Mouse (Mus musculus) midbrain, embryonic 13.5 days (tissue): ENCODE results near the gene Slc2a9. TPM values are rescaled to one million over a fixed set of nuclear protein-coding genes. Genes with fewer than 3 reads are reported as not detected.
A peak's percentile ranks its signal among the peaks of the same experiment; 100 is the strongest.

ENCODE experiments used
- ATAC-seq: fragments of 200-750 bp; cut with Nextera tagmentation; 2 replicates; pipeline ENCODE4 v1.8.0; 2017; ENCODE audit warnings: mild to moderate bottlenecking, moderate TSS enrichment, moderate library complexity
- H3K27ac ChIP-seq: fragments of 300-500 bp; sonication (generic); 2 replicates; pipeline ENCODE4 v1.5.1; 2015; ENCODE audit warnings: inconsistent platforms, mild to moderate bottlenecking, moderate library complexity
- H3K27me3 ChIP-seq: fragments of 300-500 bp; sonication (generic); 2 replicates; pipeline ENCODE4 v1.6.1; 2015; ENCODE audit warnings: mild to moderate bottlenecking, inconsistent platforms
- H3K36me3 ChIP-seq: fragments of 300-500 bp; sonication (generic); 2 replicates; pipeline ENCODE4 v1.6.1; 2015; ENCODE audit warnings: mild to moderate bottlenecking, inconsistent platforms
- H3K4me1 ChIP-seq: fragments of 300-500 bp; sonication (generic); replicated peaks from 2 replicates; pipeline ENCODE4 v1.6.1; 2015; ENCODE audit warnings: inconsistent platforms
- H3K4me2 ChIP-seq: fragments of 300-500 bp; sonication (generic); replicated peaks from 2 replicates; pipeline ENCODE4 v1.6.1; 2015; ENCODE audit warnings: moderate library complexity, mild to moderate bottlenecking, inconsistent platforms
- H3K4me3 ChIP-seq: fragments of 300-500 bp; sonication (generic); replicated peaks from 2 replicates; pipeline ENCODE4 v1.5.1; 2015; ENCODE audit warnings: mild to moderate bottlenecking, inconsistent platforms
- H3K9ac ChIP-seq: fragments of 300-500 bp; sonication (generic); replicated peaks from 2 replicates; pipeline ENCODE4 v1.6.1; 2015; ENCODE audit warnings: mild to moderate bottlenecking, inconsistent platforms
- H3K9me3 ChIP-seq: fragments of 300-500 bp; sonication (generic); 2 replicates; pipeline ENCODE4 v1.6.1; 2016; ENCODE audit warnings: mild to moderate bottlenecking, inconsistent platforms
- WGBS: fragments of 180-500 bp; shearing (Covaris S2); methylation state at CpG from one replicate; pipeline ENCODE4 v1.1.7; 2015; 5-methylcytosine and 5-hydroxymethylcytosine counted together
- polyA plus RNA-seq: library from polyadenylated mRNA; unstranded; fragments of >200 nt; fragmentation: Nextera tagmentation; extraction: Ambion mirVana; gene quantifications from 2 replicates; pipeline ENCODE4 v1.2.1, GENCODE M21; 2015

Slc2a9 gene
- polyA plus RNA-seq, 1 experiment from 2014 or later = 0.11 TPM

- Histone ChIP-seq H3K9me3 (no peaks in the 10 kb centered on the region), H3K4me2 (no peak overlapping the region), H3K36me3 (no peaks in the 10 kb centered on the region), H3K4me3 (no peak overlapping the region), H3K9ac (no peak overlapping the region), H3K4me1 (no peaks in the 10 kb centered on the region; the same call in 1 of the 2 replicates), H3K27me3 (no peaks in the 10 kb centered on the region), H3K27ac (no peak overlapping the region)
- 10% methylated on average over 3 of the region's 3 CpGs for WGBS
- 0 out of 2 replicates have a peak, but pooled peaks have one; percentile 56 for ATAC-seq
Observed at GRCm38 (mm10) chr5:38403612-38404011, 99.3 kb downstream of the Slc2a9 start.

- Histone ChIP-seq H3K27ac (no peak overlapping the region), H3K4me2 (no peak overlapping the region), H3K4me3 (no peak overlapping the region), H3K27me3 (no peaks in the 10 kb centered on the region), H3K9me3 (no peaks in the 10 kb centered on the region), H3K9ac (no peak overlapping the region), H3K36me3 (no peaks in the 10 kb centered on the region), H3K4me1 (no peaks in the 10 kb centered on the region; the same call in 1 of the 2 replicates)
- ATAC-seq = no peak
- 89% methylated on average over 3 of the region's 3 CpGs for WGBS
Observed at GRCm38 (mm10) chr5:38402288-38402687, 100.7 kb downstream of the Slc2a9 start.

- no peak for ATAC-seq
- Histone ChIP-seq H3K4me2 (no peak overlapping the region), H3K27ac (no peak overlapping the region), H3K4me1 (peaks cover 16% of the 10 kb centered on the region), H3K9me3 (no peaks in the 10 kb centered on the region), H3K36me3 (no peaks in the 10 kb centered on the region), H3K27me3 (peaks cover 13% of the 10 kb centered on the region), H3K4me3 (no peak overlapping the region), H3K9ac (no peak overlapping the region)
- WGBS = 16% methylated on average over 2 of the region's 2 CpGs
Observed at GRCm38 (mm10) chr5:38388857-38389256, 114.1 kb downstream of the Slc2a9 start.

- no peak overlapping the region; the same call in 1 of the 2 replicates for H3K27ac ChIP-seq
- peaks cover 18% of the 10 kb centered on the region for H3K27me3 ChIP-seq
- H3K9me3 ChIP-seq = no peaks in the 10 kb centered on the region
- peaks cover 16% of the 10 kb centered on the region for H3K4me1 ChIP-seq
- ATAC-seq = 0 out of 2 replicates have a peak, but pooled peaks have one; percentile 35
- no peak overlapping the region for H3K4me2 ChIP-seq
- H3K9ac ChIP-seq = no peak overlapping the region
- no peaks in the 10 kb centered on the region for H3K36me3 ChIP-seq
- no peak overlapping the region for H3K4me3 ChIP-seq
- 28% methylated on average over 10 of the region's 10 CpGs for WGBS
Observed at GRCm38 (mm10) chr5:38388420-38388823, 114.5 kb downstream of the Slc2a9 start.

GRCm38 (mm10) chr5:38379970-38380369 is 123.0 kb downstream of the Slc2a9 start:
- 92% methylated on average over 5 of the region's 5 CpGs for WGBS
- no peak overlapping the region for H3K27ac ChIP-seq
- peaks cover 11% of the 10 kb centered on the region; the same call in 1 of the 2 replicates for H3K27me3 ChIP-seq
- H3K4me3 ChIP-seq = no peak overlapping the region
- H3K9ac ChIP-seq = no peak overlapping the region
- no peak overlapping the region for H3K4me2 ChIP-seq
- no peaks in the 10 kb centered on the region for H3K4me1 ChIP-seq
- no peak for ATAC-seq
- H3K9me3 ChIP-seq = no peaks in the 10 kb centered on the region
- no peaks in the 10 kb centered on the region for H3K36me3 ChIP-seq

- no peaks in the 10 kb centered on the region for H3K27me3 ChIP-seq
- no peaks in the 10 kb centered on the region for H3K9me3 ChIP-seq
- H3K9ac ChIP-seq = no peak overlapping the region
- no peak overlapping the region for H3K4me3 ChIP-seq
- WGBS = 50% methylated on average over 5 of the region's 5 CpGs
- H3K27ac ChIP-seq = no peak overlapping the region
- H3K4me2 ChIP-seq = no peak overlapping the region
- ATAC-seq = no peak
- H3K4me1 ChIP-seq = no peaks in the 10 kb centered on the region
- no peaks in the 10 kb centered on the region for H3K36me3 ChIP-seq
Observed at GRCm38 (mm10) chr5:38372369-38372768, 130.6 kb downstream of the Slc2a9 start.

- Histone ChIP-seq H3K4me3 (no peak overlapping the region), H3K9ac (no peak overlapping the region), H3K36me3 (no peaks in the 10 kb centered on the region), H3K27me3 (peaks cover under 1% of the 10 kb centered on the region; the same call in 1 of the 2 replicates), H3K27ac (no peak overlapping the region), H3K4me2 (no peak overlapping the region), H3K9me3 (no peaks in the 10 kb centered on the region), H3K4me1 (peaks cover 10% of the 10 kb centered on the region)
- ATAC-seq = no peak
- WGBS = 70% methylated on average over 1 of the region's 1 CpGs
Observed at GRCm38 (mm10) chr5:38371308-38371707, 131.6 kb downstream of the Slc2a9 start.

- Histone ChIP-seq H3K36me3 (no peaks in the 10 kb centered on the region), H3K9ac (no peak overlapping the region), H3K9me3 (no peaks in the 10 kb centered on the region), H3K4me1 (peaks cover 17% of the 10 kb centered on the region), H3K27me3 (peaks cover 13% of the 10 kb centered on the region; the same call in 1 of the 2 replicates), H3K4me2 (peak overlapping the region; percentile 51), H3K27ac (no peak overlapping the region), H3K4me3 (peak overlapping the region; percentile 15)
- peak; percentile 73 for ATAC-seq
- WGBS = 8% methylated on average over 18 of the region's 18 CpGs
Observed at GRCm38 (mm10) chr5:38366650-38367470, 136.1 kb downstream of the Slc2a9 start.

GRCm38 (mm10) chr5:38365521-38365920 is 137.4 kb downstream of the Slc2a9 start:
- H3K4me3 ChIP-seq = no peak overlapping the region
- peaks cover 13% of the 10 kb centered on the region; the same call in 1 of the 2 replicates for H3K27me3 ChIP-seq
- H3K4me2 ChIP-seq = no peak overlapping the region
- H3K9ac ChIP-seq = no peak overlapping the region
- H3K36me3 ChIP-seq = no peaks in the 10 kb centered on the region
- H3K9me3 ChIP-seq = no peaks in the 10 kb centered on the region
- 40% methylated on average over 2 of the region's 2 CpGs for whole genome bisulfite sequencing
- peaks cover 17% of the 10 kb centered on the region for H3K4me1 ChIP-seq
- no peak overlapping the region for H3K27ac ChIP-seq
- ATAC-seq = no peak

- WGBS = 81% methylated on average over 5 of the region's 5 CpGs
- Histone ChIP-seq H3K27ac (no peak overlapping the region), H3K9me3 (no peaks in the 10 kb centered on the region), H3K4me3 (no peak overlapping the region), H3K27me3 (peaks cover 13% of the 10 kb centered on the region; the same call in 1 of the 2 replicates), H3K4me2 (no peak overlapping the region), H3K4me1 (peaks cover 20% of the 10 kb centered on the region), H3K9ac (no peak overlapping the region), H3K36me3 (no peaks in the 10 kb centered on the region)
- ATAC-seq = no peak
Observed at GRCm38 (mm10) chr5:38364396-38364795, 138.5 kb downstream of the Slc2a9 start.

GRCm38 (mm10) chr5:38359716-38360115 is 143.2 kb downstream of the Slc2a9 start:
- no peak overlapping the region for H3K4me2 ChIP-seq
- no peaks in the 10 kb centered on the region for H3K9me3 ChIP-seq
- 64% methylated on average over 2 of the region's 2 CpGs for WGBS
- H3K27me3 ChIP-seq = no peaks in the 10 kb centered on the region
- H3K9ac ChIP-seq = no peak overlapping the region
- H3K27ac ChIP-seq = no peak overlapping the region; the same call in 1 of the 2 replicates
- no peaks in the 10 kb centered on the region for H3K36me3 ChIP-seq
- peaks cover 3% of the 10 kb centered on the region; the same call in 1 of the 2 replicates for H3K4me1 ChIP-seq
- no peak overlapping the region for H3K4me3 ChIP-seq
- ATAC-seq = no peak

- Histone ChIP-seq H3K4me2 (no peak overlapping the region), H3K9me3 (no peaks in the 10 kb centered on the region), H3K4me3 (no peak overlapping the region), H3K27ac (no peak overlapping the region), H3K4me1 (peaks cover 3% of the 10 kb centered on the region; the same call in 1 of the 2 replicates), H3K36me3 (no peaks in the 10 kb centered on the region), H3K9ac (no peak overlapping the region), H3K27me3 (0 out of 2 replicates have a peak, but pooled peaks cover 4% of the 10 kb centered on the region)
- no peak for ATAC-seq
- WGBS = 83% methylated on average over 3 of the region's 3 CpGs
Observed at GRCm38 (mm10) chr5:38356927-38357326, 146.0 kb downstream of the Slc2a9 start.
